Mouse (Mus musculus) liver, embryonic 14.5 days (tissue): ENCODE results near the gene Cenpj.

Experiments
- CTCF ChIP-seq: IDR thresholded peaks from 2 replicates; pipeline ENCODE4 v1.5.1; 2016; ENCODE audit warnings: antibody characterized with exemption, low read depth, control low read depth
- EP300 ChIP-seq: IDR thresholded peaks from 2 replicates; pipeline ENCODE4 v1.6.1; 2016; ENCODE audit warnings: antibody characterized with exemption, low read depth

- no peak for TF ChIP-seq EP300
- no peak for TF ChIP-seq CTCF
Measured at GRCm38 (mm10) chr14:56569041-56569440, 6.2 kb downstream of the Cenpj start.
